ENCODE assay signal across 8 mouse cellular contexts in the genomic region with DNA sequence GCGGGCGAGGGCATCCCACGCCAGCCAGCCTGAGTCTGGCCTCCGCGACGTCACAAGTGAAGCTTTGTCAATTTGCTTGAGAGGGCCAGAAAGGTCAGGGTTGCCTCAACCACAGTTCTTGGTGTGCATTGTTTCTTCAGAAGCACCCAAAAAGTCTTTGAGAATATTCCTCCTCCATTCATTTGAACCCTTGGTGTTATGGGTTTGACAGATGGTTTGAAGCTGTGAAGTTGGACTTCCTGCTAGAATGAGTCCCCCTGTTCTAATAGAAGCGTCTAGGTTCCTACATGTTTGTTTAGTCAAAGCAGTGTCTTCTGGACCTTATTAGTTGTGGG. TPM values are rescaled to one million over a fixed set of nuclear protein-coding genes. Genes with fewer than 3 reads are reported as not detected.
DNase-seq lines count a peak whose midpoint lies in the region; ATAC-seq and TF ChIP-seq lines count a peak whose summit lies in the region.

No protein-coding gene starts in this region.

- H3K36me3 ChIP-seq in megakaryocyte, embryonic 14.5 days (replicated peaks; ENCODE audit: low read length): peaks cover 24% of the 10 kb centered on the region
- H3K36me3 ChIP-seq in liver, embryonic 11.5 days (ENCODE audit: control insufficient read depth, insufficient read depth, low read length): no peaks in the 10 kb centered on the region
- H3K36me3 ChIP-seq in stomach, embryonic 16.5 days (ENCODE audit: control insufficient read depth, insufficient read depth, low read length): no peaks in the 10 kb centered on the region

- peak overlapping the region; percentile 95 for H3K27ac ChIP-seq in cerebellum, adult 2 months (ENCODE audit: insufficient read depth, low read length)
- no peak overlapping the region for H3K27ac ChIP-seq in liver, embryonic 11.5 days (ENCODE audit: low read depth, low read length)
- H3K27ac ChIP-seq in stomach, embryonic 16.5 days (ENCODE audit: low read length): peak overlapping the region; percentile 79; the same call in 1 of the 2 replicates

- under 1% methylated on average over 7 of the region's 7 CpGs for WGBS in cerebellum, adult 2 months
- WGBS in liver, embryonic 11.5 days: 6% methylated on average over 7 of the region's 7 CpGs
- WGBS in stomach, embryonic 16.5 days: 3% methylated on average over 7 of the region's 7 CpGs

- peaks cover 7% of the 10 kb centered on the region for H3K4me1 ChIP-seq in cerebellum, adult 2 months (ENCODE audit: control insufficient read depth, insufficient read depth, low read length)
- peaks cover 61% of the 10 kb centered on the region for H3K4me1 ChIP-seq in megakaryocyte, embryonic 14.5 days
- peaks cover 8% of the 10 kb centered on the region; the same call in 1 of the 2 replicates for H3K4me1 ChIP-seq in liver, embryonic 11.5 days (replicated peaks; ENCODE audit: control insufficient read depth, insufficient read depth, low read length)
- H3K4me1 ChIP-seq in stomach, embryonic 16.5 days (ENCODE audit: control insufficient read depth, insufficient read depth, low read length): peaks cover 4% of the 10 kb centered on the region

- no peaks in the 10 kb centered on the region for H3K27me3 ChIP-seq in cerebellum, adult 2 months (ENCODE audit: control insufficient read depth, insufficient read depth, low read length)
- no peaks in the 10 kb centered on the region for H3K27me3 ChIP-seq in megakaryocyte, embryonic 14.5 days (replicated peaks)
- H3K27me3 ChIP-seq in liver, embryonic 11.5 days (replicated peaks; ENCODE audit: control insufficient read depth, insufficient read depth, low read length): no peaks in the 10 kb centered on the region
- H3K27me3 ChIP-seq in stomach, embryonic 16.5 days (ENCODE audit: control insufficient read depth, insufficient read depth, low read length): no peaks in the 10 kb centered on the region

- no peak for DNase-seq in cerebellum, adult 2 months
- no peak for DNase-seq in cerebellum, adult 9-10 months
- DNase-seq in liver, embryonic 11.5 days (ENCODE audit: low spot score): no peak
- DNase-seq in ovary, postnatal 10 days (ENCODE audit: low spot score): no peak

- H3K4me2 ChIP-seq in liver, embryonic 11.5 days: peak overlapping the region; percentile 96
- H3K4me2 ChIP-seq in stomach, embryonic 16.5 days (ENCODE audit: low read depth, low read length): peak overlapping the region; percentile 78

- no peak for ATAC-seq in megakaryocyte, adult 5-6 weeks (ENCODE audit: poor library complexity, severe bottlenecking)
- 0 out of 2 replicates have a peak, but pooled peaks have one; percentile 9 for ATAC-seq in liver, embryonic 11.5 days (replicated peaks; ENCODE audit: low FRiP score)
- ATAC-seq in stomach, embryonic 16.5 days (ENCODE audit: insufficient read depth, low FRiP score): no peak
- ATAC-seq in inflammation-experienced regulatory T-cells, adult 6 months: no peak

- no peaks in the 10 kb centered on the region for H3K9me3 ChIP-seq in megakaryocyte, embryonic 14.5 days
- no peaks in the 10 kb centered on the region for H3K9me3 ChIP-seq in liver, embryonic 11.5 days (ENCODE audit: control insufficient read depth, low read length)
- no peaks in the 10 kb centered on the region for H3K9me3 ChIP-seq in stomach, embryonic 16.5 days (replicated peaks; ENCODE audit: control insufficient read depth, low read length)

- H3K9ac ChIP-seq in liver, embryonic 11.5 days (ENCODE audit: low read depth, low read length): peak overlapping the region; percentile 72
- H3K9ac ChIP-seq in stomach, embryonic 16.5 days (ENCODE audit: low read length): peak overlapping the region; percentile 88

- peak overlapping the region; percentile 66 for H3K4me3 ChIP-seq in cerebellum, adult 2 months (replicated peaks; ENCODE audit: insufficient read depth, low read depth, low read length)
- H3K4me3 ChIP-seq in megakaryocyte, embryonic 14.5 days (replicated peaks): peak overlapping the region; percentile 98
- peak overlapping the region; percentile 75 for H3K4me3 ChIP-seq in liver, embryonic 11.5 days (ENCODE audit: low read depth, low read length)
- peak overlapping the region; percentile 59 for H3K4me3 ChIP-seq in stomach, embryonic 16.5 days (replicated peaks; ENCODE audit: low read length)

- TF ChIP-seq CTCF in cerebellum, adult 2 months (IDR thresholded peaks at IDR 0.05; ENCODE audit: borderline replicate concordance, insufficient read depth, low read depth, low read length): no peak

- TF ChIP-seq POLR2A in cerebellum, adult 2 months (IDR thresholded peaks at IDR 0.05; ENCODE audit: borderline replicate concordance, insufficient read depth, low read length): no peak

RNA-seq across cellular contexts. Expression of a gene that starts 0.3 kb away (rescaled TPM):
- polyA plus RNA-seq in cerebellum, adult 2 months (2012; rRNA removed): 43.9 and 51.8 TPM in 2 replicates
- 0.93 and 1.6 TPM in 2 replicates for polyA plus RNA-seq in megakaryocyte, embryonic 14.5 days (2012; ENCODE audit: insufficient read depth, low replicate concordance)
- total RNA-seq in megakaryocyte, adult 5-6 weeks (2015): 6.6 and 12.5 TPM in 2 replicates
- 10.1 and 13.4 TPM in 2 replicates for total RNA-seq in megakaryocyte, adult 5-6 weeks (2017)
- 7.0 and 7.7 TPM in 2 replicates for polyA plus RNA-seq in liver, embryonic 11.5 days (2014; fragmentation: Nextera tagmentation; extraction: Ambion mirVana)
- polyA plus RNA-seq in stomach, embryonic 16.5 days (2015; fragmentation: Nextera tagmentation; extraction: Ambion mirVana): 15.5 and 15.9 TPM in 2 replicates
- polyA plus RNA-seq in inflammation-experienced regulatory T-cells, adult 6 months (2017; shearing (Covaris generic)): 100 to 1,000 TPM in 2 of 3 experiments, 10 to 100 TPM in 1; 96.3 to 126 (median 110) TPM

RNA-seq across cellular contexts. Expression of a gene that starts 26.9 kb away (rescaled TPM):
- polyA plus RNA-seq in cerebellum, adult 2 months (2012; rRNA removed): 23.4 and 27.9 TPM in 2 replicates
- 3.2 TPM in 1 of 2 replicates, not detected in the other for polyA plus RNA-seq in megakaryocyte, embryonic 14.5 days (2012; ENCODE audit: insufficient read depth, low replicate concordance)
- total RNA-seq in megakaryocyte, adult 5-6 weeks (2015): 21.7 and 22.8 TPM in 2 replicates
- 61.8 and 87.1 TPM in 2 replicates for total RNA-seq in megakaryocyte, adult 5-6 weeks (2017)
- 27.7 and 28.4 TPM in 2 replicates for polyA plus RNA-seq in liver, embryonic 11.5 days (2014; fragmentation: Nextera tagmentation; extraction: Ambion mirVana)
- 25.1 and 26.2 TPM in 2 replicates for polyA plus RNA-seq in stomach, embryonic 16.5 days (2015; fragmentation: Nextera tagmentation; extraction: Ambion mirVana)
- polyA plus RNA-seq in inflammation-experienced regulatory T-cells, adult 6 months (2017; shearing (Covaris generic)): 10 to 100 TPM; 28.0 to 33.2 (median 32.3) TPM
